Mouse (Mus musculus) layer of hippocampus, postnatal 25 days (tissue): ENCODE measurements around the gene Prr12. TPM values are rescaled to one million over a fixed set of nuclear protein-coding genes. Genes with fewer than 3 reads are reported as not detected.

Experiments used
- DNase-seq, 2 experiments: peaks; one replicate each; pipeline ENCODE4 v3.0.0; 2022; ENCODE audit warnings: mixed read lengths in 2 of 2, low spot score in 1 of 2; ENCODE audit errors: extremely low spot score in 1 of 2
- total RNA-seq, 2 experiments: library from RNA; stranded (reverse); gene quantifications; 2 replicates each; pipeline ENCODE4 v1.2.3; 2021

Gene Prr12
- total RNA-seq, 2 experiments from 2014 or later: 67.9 to 81.7 TPM

DNA sequence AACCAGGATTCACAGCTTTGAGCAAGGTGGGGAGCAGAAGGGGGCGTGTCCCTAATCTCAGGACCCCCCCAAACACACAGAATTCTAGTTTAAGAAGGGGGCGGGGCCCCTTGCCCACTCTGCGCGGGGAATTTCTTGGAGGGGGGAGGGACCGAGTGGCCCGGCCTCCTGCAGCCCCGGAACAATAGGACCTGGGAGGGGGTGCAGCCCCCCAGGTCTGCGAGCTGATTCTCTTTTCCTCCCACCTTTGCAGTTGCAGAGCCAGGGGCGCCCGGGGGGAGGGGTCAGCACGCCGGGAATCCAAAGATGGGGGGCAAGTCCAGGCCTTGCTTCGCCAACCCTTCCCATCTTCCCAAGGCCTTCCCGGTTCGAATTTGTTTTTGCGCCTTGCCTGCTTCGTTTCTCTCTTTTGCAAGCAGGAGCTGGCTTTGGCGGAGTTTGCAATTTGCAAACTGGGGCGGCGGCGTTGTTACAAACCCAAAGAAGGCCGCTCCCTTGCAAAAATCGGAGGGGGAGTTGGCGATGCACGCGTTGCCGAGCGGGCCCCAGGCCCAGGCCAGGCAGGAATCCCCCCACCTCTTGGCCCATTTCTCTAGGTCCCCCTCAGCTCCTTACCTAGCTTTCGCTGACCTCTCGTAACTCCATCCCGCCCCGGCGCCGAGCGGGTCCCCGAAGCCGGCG lies 360 bp downstream of the Prr12 start:
- peak; percentile 24 to 51 for DNase-seq

GRCm38 (mm10) chr7:45051601-45051974 lies 1.1 kb downstream of the Prr12 start:
- DNase-seq: no peak

- DNase-seq: peak in 1 of 2 experiments; percentile 35
These were observed 1.6 kb downstream of the Prr12 start for GRCm38 (mm10) chr7:45050945-45051600.

DNA sequence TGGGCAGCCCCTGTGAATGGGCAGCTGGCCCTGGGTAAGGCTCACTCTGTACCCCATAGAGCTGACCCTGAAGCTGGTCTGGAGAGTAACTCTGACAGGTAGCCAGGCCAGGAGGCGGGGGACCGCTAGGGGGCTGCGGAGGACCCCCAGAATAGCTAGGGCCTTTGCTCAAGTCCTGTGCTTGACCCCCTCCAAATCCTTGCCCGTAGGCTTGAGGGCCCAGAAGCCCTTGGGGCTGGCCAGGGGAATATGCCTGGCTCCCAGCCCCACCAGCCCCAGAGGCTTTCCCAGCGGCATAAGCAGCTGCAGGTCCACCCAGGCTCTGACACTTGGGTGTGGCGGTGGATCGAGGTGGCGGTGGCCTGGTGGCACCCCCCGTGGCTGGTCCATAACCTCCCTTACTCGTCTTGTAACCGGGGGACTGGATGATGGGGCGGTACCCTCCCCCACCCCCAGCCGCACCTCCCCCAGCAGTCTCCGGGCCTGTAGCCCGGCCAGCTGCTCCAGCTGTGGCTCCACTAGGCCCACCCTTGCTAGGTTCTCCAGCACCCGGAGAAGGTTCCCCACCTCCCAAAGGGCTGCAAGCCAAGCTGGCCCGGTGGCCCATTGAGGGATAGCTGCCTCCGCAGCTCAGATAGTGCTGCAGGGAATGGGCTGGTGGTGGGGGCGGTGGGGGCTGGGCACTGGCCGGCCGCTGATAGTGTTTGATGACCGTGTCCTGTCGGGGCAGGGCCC lies 3.6 kb downstream of the Prr12 start:
- DNase-seq: no peak

DNA sequence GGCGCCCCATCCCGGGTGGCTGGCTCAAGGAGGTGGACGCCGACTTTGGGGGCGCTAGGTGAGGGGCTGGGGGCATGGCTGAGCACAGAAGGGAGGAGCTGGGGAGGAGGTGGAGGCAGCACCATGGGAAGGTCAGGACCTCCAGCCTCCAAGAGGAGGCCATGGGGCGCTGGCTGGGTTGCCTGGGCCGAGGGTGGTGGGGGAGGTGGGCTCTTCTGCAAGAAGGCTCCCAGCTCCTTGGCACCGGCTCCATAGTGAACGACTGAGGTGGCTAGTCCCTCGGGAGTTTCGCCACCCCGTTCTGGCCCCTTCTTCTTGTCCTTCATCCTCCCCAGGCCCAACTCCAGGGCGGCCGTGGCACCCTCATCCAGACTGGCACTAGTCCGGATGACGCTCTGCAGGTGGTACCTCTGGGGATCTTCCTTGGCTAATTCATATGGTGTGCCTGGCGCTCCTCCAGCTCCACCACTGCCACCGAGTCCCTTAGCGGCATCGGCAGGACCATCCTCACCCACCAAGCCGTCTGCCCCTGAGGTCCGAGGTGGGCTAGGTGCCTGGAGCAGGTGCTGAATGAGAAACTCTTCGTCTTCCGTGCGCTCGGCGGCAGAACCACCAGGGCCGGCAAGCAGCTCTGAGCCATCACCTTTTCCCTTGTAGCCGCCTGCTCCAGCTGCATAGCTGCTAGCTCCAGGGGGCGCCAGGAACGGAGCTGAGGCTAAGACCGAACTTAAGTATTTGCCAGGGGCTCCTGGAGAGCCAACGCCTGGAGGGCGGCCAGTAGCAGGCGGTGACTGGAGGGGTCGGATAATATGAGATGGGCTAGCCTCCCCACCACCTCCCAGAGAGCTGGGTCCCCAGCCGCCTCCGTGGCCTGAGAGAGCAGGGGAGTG lies 4.4 kb downstream of the Prr12 start:
- DNase-seq: no peak

DNA sequence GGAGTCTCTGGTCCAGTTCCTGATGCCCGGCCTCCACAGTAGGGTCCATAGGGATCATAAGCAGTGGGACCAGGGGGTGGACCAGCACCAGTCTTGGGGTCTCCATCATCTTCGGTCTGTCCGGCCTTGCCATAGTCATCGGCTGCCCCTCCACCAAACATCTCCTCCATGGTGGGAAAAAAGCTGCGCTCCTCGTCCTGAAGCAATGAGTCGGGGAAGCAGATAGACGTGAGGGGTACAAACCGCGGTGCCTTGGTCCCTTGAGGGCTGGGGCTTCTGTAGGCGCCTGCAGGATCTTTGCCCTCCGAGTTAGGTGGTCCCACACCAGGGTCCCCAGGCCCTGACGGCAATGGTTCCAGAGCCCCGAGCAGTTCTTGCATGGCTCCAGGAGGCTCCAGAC lies 5.2 kb downstream of the Prr12 start:
- no peak for DNase-seq

DNA sequence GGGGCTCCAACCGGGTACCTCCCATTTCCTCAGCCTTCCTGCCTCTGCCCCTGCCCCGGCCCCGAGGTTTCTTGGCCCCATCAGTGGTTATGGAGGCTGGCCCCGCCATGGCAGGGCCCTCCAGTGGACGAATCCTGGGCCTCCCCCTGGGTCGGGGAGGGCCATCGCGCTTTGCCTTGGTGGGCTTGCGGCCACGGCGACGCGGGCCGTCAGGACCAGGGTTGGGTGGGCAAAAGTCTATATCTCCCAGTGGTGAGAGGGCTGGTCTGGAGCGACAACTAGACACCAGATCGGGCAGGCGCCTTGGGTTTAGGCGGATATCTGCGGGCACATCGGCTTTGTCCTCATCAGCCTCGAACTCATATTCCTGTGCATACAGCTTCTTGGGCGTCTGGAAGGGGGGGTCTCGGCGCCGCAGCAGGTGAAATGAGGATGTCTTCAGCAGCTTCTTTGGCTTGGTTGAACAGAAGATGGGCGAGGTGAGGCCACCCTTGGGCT lies 5.8 kb downstream of the Prr12 start:
- no peak for DNase-seq

- DNase-seq: no peak
These were observed 6.9 kb downstream of the Prr12 start for GRCm38 (mm10) chr7:45045741-45046140.

DNA sequence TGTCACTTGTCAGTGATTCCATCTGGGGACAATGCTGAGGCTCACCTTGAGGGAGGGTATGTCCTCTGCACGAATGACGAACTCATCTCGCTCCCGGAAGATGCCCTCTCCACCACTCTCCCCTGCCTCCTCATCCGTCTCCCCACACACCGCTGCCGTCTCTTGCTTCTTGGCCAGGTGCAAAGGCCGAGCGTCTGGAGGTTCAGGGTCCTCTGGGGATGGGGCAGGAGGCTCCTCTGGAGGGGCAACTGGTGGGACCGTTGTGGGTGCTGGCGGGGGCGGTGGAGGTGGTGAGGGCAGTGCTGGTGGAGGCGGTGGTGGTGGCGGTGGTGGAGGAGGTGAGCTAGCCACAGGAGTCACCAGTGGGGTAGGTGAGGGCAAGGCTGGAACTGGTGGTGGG lies 9.4 kb downstream of the Prr12 start:
- DNase-seq: no peak

- DNase-seq: no peak
These were observed 11.8 kb downstream of the Prr12 start for GRCm38 (mm10) chr7:45040851-45041250.

GRCm38 (mm10) chr7:45038411-45038810 lies 14.3 kb downstream of the Prr12 start:
- no peak for DNase-seq

GRCm38 (mm10) chr7:45037720-45038361 lies 14.8 kb downstream of the Prr12 start:
- DNase-seq: peak in 1 of 2 experiments; percentile 59

DNA sequence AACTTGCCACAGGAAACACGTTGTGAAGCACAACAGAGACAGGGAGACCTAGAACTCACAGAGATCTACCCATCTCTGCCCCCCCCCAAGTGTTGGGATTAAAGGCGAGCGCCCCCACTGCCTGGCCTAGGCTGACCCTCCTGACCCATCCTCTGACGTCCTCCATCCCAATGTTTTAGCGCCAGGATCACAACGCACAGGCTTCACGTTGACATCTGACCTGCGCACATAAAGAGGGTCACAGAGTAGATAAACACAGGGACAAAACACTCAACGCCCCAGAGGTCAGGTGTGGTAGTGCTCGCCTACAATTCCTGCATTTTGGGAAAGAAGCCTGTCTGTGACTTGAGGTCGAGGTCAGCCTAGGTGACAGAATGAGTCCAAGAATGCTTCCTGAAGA lies 16.0 kb downstream of the Prr12 start:
- no peak for DNase-seq

GRCm38 (mm10) chr7:45035631-45036030 lies 17.1 kb downstream of the Prr12 start:
- DNase-seq: no peak

DNA sequence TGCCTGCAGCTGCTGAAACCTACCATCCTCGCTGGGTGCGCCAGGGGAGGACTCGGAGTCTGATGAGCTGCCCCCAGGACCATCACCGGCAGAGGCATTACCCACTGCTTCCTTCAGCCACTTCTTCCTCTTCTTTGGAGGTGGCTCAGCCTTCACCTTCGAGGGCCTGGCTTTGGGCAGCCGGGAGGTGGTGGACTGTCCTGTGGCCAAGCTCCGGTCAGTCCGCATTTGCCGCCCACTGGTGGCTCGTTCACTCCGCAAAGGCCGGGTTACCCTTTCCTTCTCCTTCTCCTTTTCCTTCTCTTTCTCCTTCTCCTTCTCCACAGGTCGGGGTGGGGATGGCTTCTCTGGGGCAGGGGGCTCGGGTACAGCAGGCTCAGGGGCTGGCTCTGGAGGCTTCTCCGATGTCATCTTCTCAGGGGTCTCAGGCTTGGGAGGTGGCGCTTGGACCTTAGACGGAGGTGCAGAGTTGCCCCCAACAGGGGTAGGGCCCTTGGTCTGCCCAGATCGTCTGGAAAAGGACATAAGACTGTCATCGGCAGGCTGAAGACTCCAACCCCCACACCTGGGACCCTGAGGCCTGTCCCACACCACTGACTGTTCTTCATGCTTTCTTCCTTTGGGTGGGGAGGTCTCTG lies 18.8 kb downstream of the Prr12 start:
- DNase-seq: no peak

DNA sequence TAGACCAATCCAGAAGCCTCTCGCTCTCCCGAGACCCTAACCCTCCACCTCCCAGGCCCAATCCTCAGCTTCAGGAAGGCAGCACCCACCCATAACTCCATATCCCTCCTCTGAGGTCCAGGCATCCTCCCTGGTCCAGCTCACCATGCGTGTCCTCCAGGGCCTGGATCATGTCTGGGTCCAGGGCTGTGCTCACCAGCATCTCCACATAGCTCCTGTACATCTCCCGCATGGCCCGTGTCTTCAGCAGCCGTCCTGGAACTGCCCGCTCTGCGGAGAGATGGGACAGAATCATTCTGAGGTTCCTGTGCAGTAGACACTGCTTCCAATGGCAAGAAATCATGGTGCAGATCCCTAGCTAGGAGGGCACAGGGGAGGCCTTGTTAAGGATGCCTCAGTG lies 21.8 kb downstream of the Prr12 start:
- DNase-seq: no peak

DNA sequence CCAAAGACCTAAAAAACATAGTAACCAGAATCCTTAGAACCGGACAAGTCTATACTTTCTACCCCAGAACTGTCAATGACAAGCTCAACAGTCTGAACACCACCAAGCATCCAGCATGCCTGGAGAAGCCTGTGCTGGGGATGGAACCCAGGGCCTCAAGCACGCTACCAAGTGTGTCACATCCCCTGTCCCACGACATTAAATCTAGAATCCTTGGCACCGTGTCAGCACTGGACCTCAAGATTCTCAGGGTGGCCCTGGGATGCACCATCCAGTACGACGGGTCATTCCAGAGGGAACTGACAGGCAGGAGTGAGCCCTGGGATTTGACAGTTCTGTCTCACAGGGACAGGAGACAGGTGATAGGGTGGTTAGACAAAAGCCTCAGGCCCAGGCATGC lies 22.7 kb downstream of the Prr12 start:
- DNase-seq: no peak

- DNase-seq: no peak
These were observed 24.3 kb downstream of the Prr12 start for GRCm38 (mm10) chr7:45028351-45028750.

GRCm38 (mm10) chr7:45027761-45028160 lies 24.9 kb downstream of the Prr12 start:
- no peak for DNase-seq
